Mouse (Mus musculus): ENCODE results near the gene Atp6v1c2.

The Atp6v1c2 gene

GRCm38 (mm10) chr12:17258431-17258830 lies 70.7 kb downstream of the Atp6v1c2 start:
- DNase-seq (ENCODE audit: low spot score in 2 of 2), result no peak

DNA sequence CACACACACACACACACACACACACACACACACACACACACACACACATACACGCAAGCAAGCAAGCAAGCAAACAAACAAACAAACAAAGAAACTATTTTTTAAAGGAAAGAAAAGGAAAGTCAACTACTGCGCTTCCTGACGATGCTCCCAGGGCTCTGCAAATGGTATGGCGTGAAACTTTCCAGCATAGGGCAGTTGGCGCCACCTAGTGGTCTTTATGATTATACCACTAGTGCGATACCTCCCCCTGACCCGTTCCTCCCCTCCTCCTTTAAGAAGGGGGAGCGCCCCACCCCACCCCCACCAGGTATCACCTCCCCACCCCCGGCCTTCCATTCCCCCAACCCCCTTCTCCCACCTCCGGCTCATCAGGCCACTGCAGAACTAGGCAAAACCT lies 72.3 kb downstream of the Atp6v1c2 start:
- peak in 1 of 2 experiments; percentile 52 for DNase-seq (ENCODE audit: low spot score in 2 of 2)

DNA sequence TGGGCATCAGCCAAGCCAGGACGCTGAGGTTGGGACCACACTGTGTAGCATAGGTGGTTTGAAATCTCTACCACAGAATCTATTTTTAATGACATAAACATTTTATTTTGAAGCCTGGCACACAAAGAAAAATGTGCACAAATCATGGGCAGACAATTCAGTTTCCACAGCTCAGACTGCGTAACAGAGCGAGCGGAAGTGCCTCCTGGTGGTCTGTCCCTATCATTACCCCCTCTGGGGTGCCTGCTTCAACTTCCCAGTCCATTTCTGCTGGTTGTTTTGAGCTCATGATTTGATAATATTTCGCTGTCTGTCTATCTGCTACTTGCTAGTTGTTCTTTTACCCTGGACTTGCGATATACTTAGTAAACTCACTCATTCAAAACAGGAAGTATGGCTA lies 73.6 kb downstream of the Atp6v1c2 start:
- no peak for DNase-seq (ENCODE audit: low spot score in 2 of 2)

GRCm38 (mm10) chr12:17253069-17253468 lies 76.1 kb downstream of the Atp6v1c2 start:
- peak; percentile 50 to 69 for DNase-seq (ENCODE audit: low spot score in 2 of 2)

GRCm38 (mm10) chr12:17250962-17251361 lies 78.2 kb downstream of the Atp6v1c2 start:
- no peak for DNase-seq (ENCODE audit: low spot score in 2 of 2)

DNA sequence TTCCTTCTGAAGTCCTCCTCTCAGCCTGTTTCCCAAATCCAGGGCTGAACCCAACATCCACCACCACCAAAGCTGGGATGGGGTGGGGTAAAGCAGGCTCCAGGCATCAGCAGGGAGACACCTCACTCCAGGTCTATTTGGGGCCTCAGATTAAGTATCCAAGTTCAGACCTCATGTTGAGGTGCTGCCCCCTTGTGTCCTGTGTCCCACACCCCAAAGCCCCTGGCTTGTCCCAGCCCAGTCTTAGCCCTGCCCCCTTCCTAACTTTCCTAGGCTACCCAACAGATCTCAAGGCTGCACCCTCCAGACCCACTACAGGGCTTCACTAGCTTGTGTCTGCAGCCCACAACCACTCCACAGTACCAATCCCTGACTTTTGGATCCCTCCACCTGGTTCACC lies 87.1 kb downstream of the Atp6v1c2 start:
- no peak for DNase-seq (ENCODE audit: low spot score in 2 of 2)

DNA sequence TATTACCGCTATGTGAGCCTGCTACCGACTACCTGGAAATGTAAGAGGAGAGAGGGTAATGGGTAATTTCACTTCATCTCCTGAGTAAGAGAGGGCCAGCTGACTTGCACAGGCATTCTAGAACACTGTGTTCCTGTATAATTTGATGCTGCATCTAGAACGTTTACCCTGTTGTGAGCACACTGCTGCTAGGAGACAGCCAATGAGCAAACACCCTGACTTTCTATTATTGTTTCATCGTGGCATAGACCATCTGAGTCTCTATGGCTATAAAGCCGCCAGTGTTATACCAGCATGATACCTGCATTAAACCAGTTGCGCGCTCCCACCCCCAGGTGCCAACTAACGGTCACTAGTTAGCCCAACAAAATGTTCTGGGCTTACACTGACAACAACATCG lies 87.5 kb downstream of the Atp6v1c2 start:
- DNase-seq (ENCODE audit: low spot score in 2 of 2), result no peak

GRCm38 (mm10) chr12:17241016-17241415 lies 88.1 kb downstream of the Atp6v1c2 start:
- DNase-seq (ENCODE audit: low spot score in 2 of 2), result no peak

- DNase-seq (ENCODE audit: low spot score in 2 of 2), result no peak
These were observed 89.8 kb downstream of the Atp6v1c2 start for GRCm38 (mm10) chr12:17239428-17239688.

GRCm38 (mm10) chr12:17238588-17239427 lies 90.4 kb downstream of the Atp6v1c2 start:
- no peak for DNase-seq (ENCODE audit: low spot score in 2 of 2)

GRCm38 (mm10) chr12:17235535-17236313 lies 93.4 kb downstream of the Atp6v1c2 start:
- no peak for DNase-seq (ENCODE audit: low spot score in 2 of 2)

Measured in frontal cortex, postnatal 25 days (tissue).